Comparison of ENCODE assay signal across 8 mouse cellular contexts in the genomic region with DNA sequence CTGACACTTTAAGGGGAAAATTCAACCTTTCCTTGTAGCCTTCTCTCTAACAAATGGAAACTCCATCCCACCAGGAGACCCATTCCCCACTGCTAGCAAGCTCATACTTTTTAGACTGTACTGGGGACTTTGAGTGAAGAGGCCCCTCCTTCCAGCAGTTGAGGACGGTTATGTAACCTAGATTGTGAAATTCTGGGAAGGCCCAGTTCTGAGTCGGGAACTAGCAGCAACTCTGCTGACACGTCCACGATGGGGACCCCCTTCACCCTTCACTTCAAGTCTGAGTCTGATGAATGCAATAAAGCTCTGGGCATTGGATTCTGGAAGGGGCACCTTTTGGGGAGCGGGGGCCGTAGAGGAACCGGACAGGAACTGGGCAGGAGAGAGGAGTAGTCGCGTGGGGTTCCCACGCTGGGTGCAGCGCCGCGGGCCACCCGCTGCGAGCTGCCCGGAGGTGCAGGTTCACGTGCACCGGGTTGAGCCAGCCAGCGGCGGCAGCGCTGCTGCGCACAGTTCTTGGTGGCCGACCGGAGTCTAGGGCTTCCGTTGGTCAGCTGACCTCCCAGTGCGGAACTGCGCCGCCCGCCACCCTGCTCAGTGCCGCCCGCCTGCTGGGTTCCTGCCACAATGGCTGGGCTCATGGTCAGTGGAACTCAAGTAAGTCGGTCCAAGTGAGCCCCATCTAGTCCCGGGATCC. TPM values are rescaled to one million over a fixed set of nuclear protein-coding genes. Genes with fewer than 3 reads are reported as not detected.
DNase-seq lines count a peak whose midpoint lies in the region; ATAC-seq and TF ChIP-seq lines count a peak whose summit lies in the region.

A gene (plus strand): TSS at position 461 of the 697 bp plus-strand sequence.

- H3K9ac ChIP-seq in hindbrain, postnatal 0 days (replicated peaks; ENCODE audit: low read length): 0 out of 2 replicates have a peak within 1 kb of the TSS, but pooled peaks have one; percentile 2

- no peak within 1 kb of the TSS for H3K27ac ChIP-seq in hindbrain, postnatal 0 days

- peak within 1 kb of the TSS; percentile 26 for H3K4me3 ChIP-seq in hindbrain, postnatal 0 days (ENCODE audit: low read length)

- no peak for TF ChIP-seq CTCF in hindbrain, postnatal 0 days (IDR thresholded peaks at IDR 0.05; ENCODE audit: low read depth)

- 4% methylated on average over 33 of the region's 33 CpGs for WGBS in hindbrain, postnatal 0 days

- intact Hi-C loops in gastrocnemius, postnatal 14 days (cut with DNase I; ENCODE audit: low total_unique reads): no loop called here
- intact Hi-C loops in left cerebral cortex, postnatal 36 days (cut with DNase I): no loop called here

- no peaks in the 10 kb centered on the region for H3K36me3 ChIP-seq in hindbrain, postnatal 0 days (ENCODE audit: insufficient read depth, low read length)

- DNase-seq in Muller cell, postnatal 12 days (ENCODE audit: inconsistent ontology term): peak; percentile 63
- DNase-seq in cerebellum, postnatal 36 days: peak; percentile 11 to 27
- peak; percentile 76 for DNase-seq in gastrocnemius, postnatal 14 days
- DNase-seq in hindbrain, postnatal 0 days (ENCODE audit: low spot score): peak; percentile 55
- DNase-seq in left cerebral cortex, postnatal 36 days (ENCODE audit: low spot score in 2 of 2): peak; percentile 41 to 49
- peak; percentile 50 for DNase-seq in right cerebral cortex, postnatal 14 days
- peak; percentile 76 for DNase-seq in urinary bladder, postnatal 14 days (ENCODE audit: low spot score)

- 0 out of 2 replicates have a peak, but pooled peaks cover 3% of the 10 kb centered on the region for H3K27me3 ChIP-seq in hindbrain, postnatal 0 days (ENCODE audit: insufficient read depth, low read length)

- H3K9me3 ChIP-seq in hindbrain, postnatal 0 days (ENCODE audit: low read length): no peaks in the 10 kb centered on the region

- H3K4me2 ChIP-seq in hindbrain, postnatal 0 days (ENCODE audit: low read depth, low read length): peak within 1 kb of the TSS; percentile 57

- peak; percentile 76; the same call in 1 of the 2 replicates for ATAC-seq in hindbrain, postnatal 0 days
- ATAC-seq in megakaryocyte progenitor cell, adult 5-6 weeks (replicated peaks; ENCODE audit: poor library complexity): peak; percentile 69

- H3K4me1 ChIP-seq in hindbrain, postnatal 0 days (ENCODE audit: insufficient read depth, low read length): 0 out of 2 replicates have a peak, but pooled peaks cover 3% of the 10 kb centered on the region

RNA-seq across cellular contexts. Expression of the gene that starts here (rescaled TPM):
- total RNA-seq in gastrocnemius, postnatal 14 days (2021): 1 to 10 TPM; 1.6 to 1.7 TPM
- 0.21 TPM in 1 of 2 replicates, not detected in the other for total RNA-seq in hindbrain, postnatal 0 days (2014; rRNA removed)
- 0.52 and 0.53 TPM in 2 replicates for polyA plus RNA-seq in hindbrain, postnatal 0 days (2015; fragmentation: Nextera tagmentation; extraction: Ambion mirVana)
- under 1 TPM in 1 of 2 experiments, not detected in 1; 0.81 TPM for total RNA-seq in left cerebral cortex, postnatal 36 days (2021)
- 25.9 and 27.0 TPM in 2 replicates for total RNA-seq in megakaryocyte progenitor cell, adult 5-6 weeks (2015)
- total RNA-seq in megakaryocyte progenitor cell, adult 5-6 weeks (2017): 14.6 and 20.9 TPM in 2 replicates

Comparison
In these comparisons a context has a peak if more than half of its experiments do, and no peak if none do; other contexts are left out.
1. RNA of the gene that starts here (total RNA-seq): 14.6 to 27.0 TPM in megakaryocyte progenitor cell, adult 5-6 weeks; 1.6 to 1.7 TPM in gastrocnemius, postnatal 14 days, 0.81 TPM in left cerebral cortex, postnatal 36 days and 0.21 TPM in hindbrain, postnatal 0 days; every median in the first group is over 4 times any median in the second.
2. Peak in DNase-seq, ATAC-seq, H3K4me3 ChIP-seq, H3K9ac ChIP-seq and H3K4me2 ChIP-seq in hindbrain, postnatal 0 days; RNA of the gene not detected or under 1 TPM.
3. Peak in DNase-seq in left cerebral cortex, postnatal 36 days; RNA of the gene not detected or under 1 TPM.
4. DNase-seq: peak in every context shown above with its lines; median percentile 76 in gastrocnemius, postnatal 14 days; 76 in urinary bladder, postnatal 14 days; 63 in Muller cell, postnatal 12 days; 55 in hindbrain, postnatal 0 days; 50 in right cerebral cortex, postnatal 14 days; 45 in left cerebral cortex, postnatal 36 days; 19 in cerebellum, postnatal 36 days.